In the genomic region with DNA sequence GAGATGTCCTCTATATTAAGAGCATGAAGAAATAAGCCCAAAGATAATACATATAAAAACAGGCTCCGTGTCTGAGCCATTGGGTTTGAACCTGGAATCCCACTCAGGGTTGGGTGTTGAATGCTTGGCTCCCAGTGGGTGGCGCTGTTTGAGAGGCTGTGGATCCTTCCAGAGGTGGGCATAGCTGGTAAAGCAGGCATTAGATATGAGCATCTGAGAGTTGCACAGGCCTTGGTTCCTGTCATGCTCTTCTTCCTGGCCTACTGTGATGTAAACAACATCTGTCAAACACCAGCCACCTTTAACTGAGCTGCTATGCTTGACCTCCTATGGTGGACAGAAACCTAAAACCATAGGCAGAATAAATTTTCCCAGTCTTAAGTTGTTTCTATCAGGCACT, we compare ENCODE assay signal across 9 mouse cellular contexts. TPM values are rescaled to one million over a fixed set of nuclear protein-coding genes. Genes with fewer than 3 reads are reported as not detected.
DNase-seq lines count a peak whose midpoint lies in the region; ATAC-seq lines count a peak whose summit lies in the region.
"Had no signal": no experiment of that assay in that cellular context is flagged by ENCODE, and none has a peak within 500 bp of the region (broad histone marks: within the 10 kb centered on the region; RNA-seq: fewer than 3 reads in every experiment).

No protein-coding gene starts in this region.

- H3K27me3 ChIP-seq in hindbrain, embryonic 14.5 days (ENCODE audit: control insufficient read depth, insufficient read depth, low read length) = peaks cover 10% of the 10 kb centered on the region; the same call in 1 of the 2 replicates
- peaks cover 57% of the 10 kb centered on the region for H3K27me3 ChIP-seq in hindbrain, embryonic 13.5 days
- H3K27me3 ChIP-seq in neural tube, embryonic 15.5 days (replicated peaks) = peaks cover 3% of the 10 kb centered on the region; the same call in 1 of the 2 replicates

- no peak overlapping the region for H3K27ac ChIP-seq in hindbrain, embryonic 14.5 days
- no peak overlapping the region for H3K27ac ChIP-seq in hindbrain, embryonic 13.5 days
- H3K27ac ChIP-seq in neural tube, embryonic 15.5 days (replicated peaks) = no peak overlapping the region

- H3K4me2 ChIP-seq in hindbrain, embryonic 14.5 days (replicated peaks) = no peak overlapping the region
- no peak overlapping the region for H3K4me2 ChIP-seq in hindbrain, embryonic 13.5 days
- no peak overlapping the region for H3K4me2 ChIP-seq in neural tube, embryonic 15.5 days

- no peak overlapping the region for H3K9ac ChIP-seq in hindbrain, embryonic 14.5 days
- H3K9ac ChIP-seq in hindbrain, embryonic 13.5 days = no peak overlapping the region
- no peak overlapping the region for H3K9ac ChIP-seq in neural tube, embryonic 15.5 days (replicated peaks)

- no peaks in the 10 kb centered on the region for H3K36me3 ChIP-seq in hindbrain, embryonic 14.5 days (replicated peaks; ENCODE audit: control insufficient read depth, insufficient read depth)
- H3K36me3 ChIP-seq in hindbrain, embryonic 13.5 days = no peaks in the 10 kb centered on the region
- H3K36me3 ChIP-seq in neural tube, embryonic 15.5 days = no peaks in the 10 kb centered on the region

- WGBS in hindbrain, embryonic 14.5 days = 43% methylated on average over 2 of the region's 2 CpGs
- 35% methylated on average over 2 of the region's 2 CpGs for WGBS in hindbrain, embryonic 13.5 days
- WGBS in neural tube, embryonic 15.5 days = 51% methylated on average over 2 of the region's 2 CpGs

- no peak overlapping the region for H3K4me3 ChIP-seq in hindbrain, embryonic 14.5 days (replicated peaks; ENCODE audit: low read length)
- no peak overlapping the region for H3K4me3 ChIP-seq in hindbrain, embryonic 13.5 days
- H3K4me3 ChIP-seq in neural tube, embryonic 15.5 days (replicated peaks) = no peak overlapping the region
- H3K4me3 ChIP-seq: erythroblast, embryonic 14.5 days had no signal

- peaks cover 9% of the 10 kb centered on the region; the same call in 1 of the 2 replicates for H3K4me1 ChIP-seq in hindbrain, embryonic 14.5 days (replicated peaks; ENCODE audit: control insufficient read depth, insufficient read depth, low read length)
- peaks cover 17% of the 10 kb centered on the region for H3K4me1 ChIP-seq in hindbrain, embryonic 13.5 days (replicated peaks)
- H3K4me1 ChIP-seq in neural tube, embryonic 15.5 days = peaks cover 14% of the 10 kb centered on the region

- peak; percentile 64 for DNase-seq in hindbrain, embryonic 14.5 days (ENCODE audit: low spot score)
- peak; percentile 29 for DNase-seq in neural tube, embryonic 10.5 days (ENCODE audit: extremely low spot score, low spot score)
- peak; percentile 9 for DNase-seq in thymus, postnatal 0 days (ENCODE audit: low spot score)
- no peak for DNase-seq in cerebellum, adult 8-10 months

- ATAC-seq in hindbrain, embryonic 14.5 days (ENCODE audit: low FRiP score) = no peak
- no peak for ATAC-seq in hindbrain, embryonic 13.5 days (ENCODE audit: low FRiP score)
- ATAC-seq in neural tube, embryonic 15.5 days (ENCODE audit: low FRiP score) = no peak; the same call in 1 of the 2 replicates
- peak; percentile 47; the same call in 1 of the 2 replicates for ATAC-seq in common myeloid progenitor, adult 5-6 weeks (replicated peaks; ENCODE audit: low read depth, poor library complexity, severe bottlenecking)
- ATAC-seq in activated CD4-positive, CD25-positive, alpha-beta regulatory T cell, adult 4 months = no peak

- no peaks in the 10 kb centered on the region for H3K9me3 ChIP-seq in hindbrain, embryonic 14.5 days (ENCODE audit: control insufficient read depth, low read length)
- H3K9me3 ChIP-seq in hindbrain, embryonic 13.5 days = no peaks in the 10 kb centered on the region
- H3K9me3 ChIP-seq in neural tube, embryonic 15.5 days (replicated peaks) = no peaks in the 10 kb centered on the region

RNA-seq across cellular contexts. Expression of gene Fam196b, which starts 38.7 kb away (rescaled TPM):
- 2.8 and 3.5 TPM in 2 replicates for polyA plus RNA-seq in hindbrain, embryonic 14.5 days (2014; fragmentation: Nextera tagmentation; extraction: Ambion mirVana)
- polyA plus RNA-seq in hindbrain, embryonic 13.5 days (2015; fragmentation: Nextera tagmentation; extraction: Ambion mirVana) = 3.5 and 3.8 TPM in 2 replicates
- 3.6 and 4.0 TPM in 2 replicates for polyA plus RNA-seq in neural tube, embryonic 15.5 days (2015; fragmentation: Nextera tagmentation; extraction: Ambion mirVana)
- 0.05 and 0.09 TPM in 2 replicates for total RNA-seq in common myeloid progenitor, adult 5-6 weeks (2017)
- 0.84 and 1.9 TPM in 2 replicates for polyA plus RNA-seq in thymus, postnatal 0 days (2015; fragmentation: Nextera tagmentation; extraction: Ambion mirVana)
- polyA plus RNA-seq in activated CD4-positive, CD25-positive, alpha-beta regulatory T cell, adult 4 months (2017; shearing (Covaris generic)) = 1 to 10 TPM; 5.7 to 6.7 TPM
- polyA plus RNA-seq: erythroblast, embryonic 14.5 days had no signal
